19 mouse cellular contexts compared by ENCODE assay signal in genomic region chr8:121271542-121271941, GRCm38 (mm10).
"Had no signal": no experiment of that assay in that cellular context is flagged by ENCODE, and none has a peak within 500 bp of the region (broad histone marks: within the 10 kb centered on the region; RNA-seq: fewer than 3 reads in every experiment).

No protein-coding gene starts in this region.

- H3K27me3 ChIP-seq: liver, embryonic 13.5 days; neural tube, embryonic 12.5 days; neural tube, embryonic 15.5 days had no signal

- ATAC-seq: intestine, postnatal 0 days had no signal

- H3K9me3 ChIP-seq: liver, embryonic 13.5 days; neural tube, embryonic 12.5 days; neural tube, embryonic 15.5 days had no signal

- H3K9ac ChIP-seq: liver, embryonic 13.5 days; neural tube, embryonic 12.5 days; neural tube, embryonic 15.5 days had no signal

- H3K4me3 ChIP-seq: left cerebral cortex, adult 2 months; liver, embryonic 13.5 days; neural tube, embryonic 12.5 days; neural tube, embryonic 15.5 days had no signal

- DNase-seq: kidney, adult 8-10 months; layer of hippocampus, postnatal 36 days; liver, embryonic 13.5 days; lung, adult 2 months; lung, postnatal 14 days; lung, postnatal 4 days; midbrain, embryonic 14.5 days; right cerebral cortex, adult 18-20 months; right cerebral cortex, postnatal 14 days; right cerebral cortex, postnatal 4 days; thymus, adult 2 months; thymus, postnatal 14 days; thymus, postnatal 4 days had no signal

- H3K36me3 ChIP-seq: liver, embryonic 13.5 days; neural tube, embryonic 12.5 days; neural tube, embryonic 15.5 days had no signal

- H3K27ac ChIP-seq: left cerebral cortex, adult 2 months; liver, embryonic 13.5 days; neural tube, embryonic 12.5 days; neural tube, embryonic 15.5 days; stomach, postnatal 0 days had no signal

- H3K4me1 ChIP-seq: liver, embryonic 13.5 days had no signal

- H3K4me2 ChIP-seq: liver, embryonic 13.5 days; midbrain, embryonic 11.5 days; neural tube, embryonic 12.5 days; neural tube, embryonic 15.5 days had no signal
